Mouse (Mus musculus): Measurements from ENCODE around the gene Olfr1252.

DNA sequence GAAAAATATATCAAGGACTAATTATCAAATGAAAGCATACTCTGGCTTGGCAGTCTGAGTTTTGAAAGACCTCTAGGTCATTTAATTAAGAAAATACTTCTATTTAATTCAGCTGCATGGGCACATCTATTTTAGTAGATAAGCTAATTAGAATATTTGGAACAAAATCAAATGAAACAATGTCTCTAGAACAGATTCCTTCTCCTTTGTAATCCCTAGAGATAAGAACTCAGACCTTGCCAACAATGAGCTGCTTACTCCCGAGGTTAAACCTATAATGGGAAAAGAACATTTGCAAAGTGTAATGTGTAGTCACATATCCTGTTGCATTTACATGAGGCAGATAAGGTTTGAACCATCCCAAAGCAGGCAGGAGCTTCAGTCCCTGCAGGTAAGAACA is at the start of gene Olfr1252:
- TF ChIP-seq CTCF (IDR thresholded peaks at IDR 0.05; ENCODE audit: low read depth, low read length) (no peak), POLR2A (IDR thresholded peaks at IDR 0.05; ENCODE audit: extremely low read depth, insufficient read depth, low read length) (no peak)

Data from liver, adult 2 months (tissue).